Mouse (Mus musculus) gastrocnemius, adult 8-10 months (tissue): ENCODE data around the gene Prr5l. TPM values are rescaled to one million over a fixed set of nuclear protein-coding genes. Genes with fewer than 3 reads are reported as not detected.

Source experiments
- DNase-seq, 2 experiments: peaks; one replicate each; pipeline ENCODE4 v3.0.0; 2022; ENCODE audit warnings: low spot score in 2 of 2
- total RNA-seq, 4 experiments: library from RNA; stranded (reverse); gene quantifications; 2 replicates each; pipeline ENCODE4 v1.2.4; 2022

The Prr5l gene
- under 1 TPM; 0.10 to 0.46 (median 0.16) TPM for total RNA-seq

DNA sequence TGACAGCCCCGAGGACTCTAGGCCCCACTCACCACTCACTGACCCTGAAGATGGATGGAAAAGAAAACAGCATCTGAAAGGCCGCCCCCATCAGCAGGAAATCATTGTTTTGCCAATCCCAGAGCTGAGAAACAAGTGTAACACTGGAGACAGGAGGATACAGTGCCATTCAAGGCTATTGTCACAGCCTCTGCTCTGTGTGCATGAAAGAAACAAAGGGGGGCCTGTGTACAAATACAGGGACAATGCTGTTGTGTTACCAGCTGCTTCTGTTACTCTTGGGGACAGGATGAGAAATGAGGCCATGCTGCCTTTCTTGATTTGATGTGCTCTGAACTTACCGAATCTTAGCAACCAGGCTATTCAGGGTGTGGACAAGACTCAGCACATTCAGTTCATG lies at the start of gene Prr5l:
Gene Prr5l (minus strand): TSS at position 30 of the 400 bp plus-strand sequence.
- no peak for DNase-seq

DNA sequence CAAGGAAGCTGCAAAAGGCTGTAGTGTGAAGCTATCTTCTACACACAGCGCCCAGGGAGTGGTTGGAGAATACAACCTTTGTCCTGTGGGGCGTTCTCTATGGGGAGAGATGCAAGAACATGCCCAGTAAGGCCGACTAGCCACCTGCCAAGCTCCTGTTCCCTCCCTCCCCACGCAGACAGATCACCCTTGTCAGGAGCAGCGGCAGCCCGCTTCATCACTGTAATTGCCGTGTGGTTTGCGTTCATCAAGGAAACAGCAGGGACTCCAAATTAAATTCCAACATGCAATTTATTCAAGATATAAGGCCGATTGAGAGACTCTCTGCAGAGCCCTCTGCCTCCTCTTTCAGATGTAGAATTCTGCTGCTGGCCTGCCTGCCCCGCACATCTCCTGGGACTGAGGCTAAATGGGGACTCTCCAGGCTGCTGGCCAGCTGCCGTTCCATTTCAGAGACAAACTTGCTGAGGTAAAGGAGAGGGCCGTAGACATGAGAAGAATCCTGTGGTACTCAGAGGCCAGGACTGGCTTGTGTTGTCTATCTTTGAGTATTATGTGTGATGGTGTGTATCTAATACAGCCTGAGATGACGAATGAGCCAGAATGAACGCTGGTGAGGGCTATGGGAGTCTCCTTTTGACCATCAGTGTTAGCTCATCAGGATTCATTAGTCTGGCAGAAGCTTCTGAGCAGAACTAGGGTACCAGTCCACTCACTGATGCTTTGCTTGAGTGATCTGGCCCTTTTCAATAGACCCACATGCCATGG lies 49.5 kb upstream of the Prr5l start:
- DNase-seq = no peak

DNA sequence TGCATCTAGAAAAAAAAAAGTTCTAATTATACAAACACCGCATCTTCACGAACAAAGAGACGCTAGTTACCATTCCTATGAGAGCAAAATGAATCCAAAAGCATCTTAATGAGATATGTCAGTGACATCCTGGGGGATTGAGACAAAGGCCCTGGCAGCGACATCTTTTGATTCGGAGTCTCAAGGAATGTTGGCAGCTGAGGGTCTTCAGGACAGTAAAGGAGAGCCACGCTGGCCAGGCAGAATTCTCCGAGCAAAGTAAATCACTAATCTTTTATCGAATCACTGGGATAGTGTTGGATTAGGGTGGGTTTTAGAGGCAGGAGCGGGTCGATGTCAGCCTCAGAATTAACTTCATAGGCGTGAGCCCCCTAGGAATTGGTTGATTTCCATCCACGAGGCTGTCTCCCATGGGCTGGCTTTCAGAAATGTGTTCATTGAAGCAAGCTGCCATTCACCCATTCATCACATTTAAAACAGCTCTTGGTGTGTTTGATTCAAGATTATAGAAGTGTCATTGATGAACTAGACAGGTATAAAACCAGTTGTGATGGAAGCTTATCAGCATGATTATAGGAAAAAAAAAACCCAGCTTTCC lies 42.9 kb upstream of the Prr5l start:
- no peak for DNase-seq

DNA sequence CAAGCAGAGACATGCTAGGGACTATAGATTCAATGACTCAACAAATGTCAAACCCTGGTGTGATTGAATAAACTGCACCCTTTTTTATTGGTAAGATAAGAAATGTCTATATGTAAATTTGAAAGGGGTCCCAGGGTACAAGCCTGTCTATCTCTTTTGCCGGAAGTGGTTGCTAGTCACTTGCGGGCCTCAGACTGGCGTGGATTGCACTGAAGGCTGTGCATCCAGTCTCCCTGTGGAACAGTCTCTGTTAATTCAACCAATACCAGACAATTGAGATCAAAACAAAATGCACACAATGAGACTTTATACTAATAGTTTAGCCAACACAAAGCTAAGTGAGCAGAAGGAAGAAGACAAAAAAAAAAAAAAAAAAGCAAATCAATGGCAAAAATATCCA lies 42.4 kb upstream of the Prr5l start:
- no peak for DNase-seq

DNA sequence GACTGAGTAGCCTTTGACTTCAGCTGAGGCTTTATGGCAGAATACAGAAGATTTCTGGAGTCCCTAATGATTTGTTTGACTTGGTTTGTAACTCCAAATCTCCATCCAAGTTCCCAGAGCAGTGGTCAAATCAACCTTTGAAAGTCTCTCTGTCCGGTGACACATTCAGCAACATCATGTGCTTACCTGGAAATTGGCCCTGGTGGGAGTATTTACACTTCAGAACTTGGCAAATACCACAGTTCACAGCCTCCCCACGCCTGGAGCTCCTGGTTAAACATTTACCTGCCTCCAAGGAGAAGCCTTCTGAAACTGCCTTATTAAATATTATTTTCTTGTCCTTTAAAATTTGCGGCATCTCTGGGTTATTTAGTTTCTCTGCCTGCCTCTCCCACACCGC lies 40.4 kb upstream of the Prr5l start:
- no peak for DNase-seq

DNA sequence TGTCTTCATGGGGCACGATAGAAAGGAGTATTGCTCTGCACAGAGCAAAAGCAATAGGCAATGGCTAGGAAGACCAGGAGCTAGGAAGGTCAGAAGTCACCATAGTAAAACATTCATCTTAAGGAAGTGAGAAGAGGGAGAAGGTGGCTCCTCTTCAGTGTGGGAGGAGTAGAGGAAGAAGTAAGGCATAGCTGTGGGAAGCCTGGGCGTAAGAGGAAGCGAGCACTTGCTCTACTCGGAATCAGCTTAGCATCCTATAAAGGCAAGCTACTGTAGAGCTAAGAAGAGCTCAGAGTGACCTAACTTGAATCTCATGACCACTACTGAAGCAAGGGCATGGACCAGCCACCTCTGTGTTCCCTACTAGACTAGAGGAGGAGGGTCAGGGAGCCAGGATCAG lies 39.5 kb upstream of the Prr5l start:
- DNase-seq = no peak

DNA sequence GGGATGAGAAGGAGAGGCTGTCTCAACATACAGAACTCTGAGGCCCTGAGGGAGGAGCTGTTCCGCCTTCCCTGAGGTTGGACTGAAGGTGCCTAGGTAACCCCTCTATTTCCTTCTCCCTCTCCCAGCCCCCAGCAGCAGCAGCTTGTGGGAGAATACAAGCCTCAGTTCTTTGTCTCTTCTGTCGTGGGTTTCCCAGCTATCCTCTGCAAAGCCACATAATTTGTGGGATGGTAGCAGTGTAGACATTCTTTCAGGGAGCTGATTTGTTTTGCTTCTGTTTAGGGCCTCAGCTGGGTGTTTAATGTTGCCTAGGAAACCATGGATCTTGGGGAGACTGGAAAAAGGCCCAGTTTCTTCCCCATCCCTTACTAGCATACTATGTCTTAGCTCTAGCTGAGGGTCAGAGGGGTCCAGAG lies 37.3 kb upstream of the Prr5l start:
- no peak for DNase-seq

DNA sequence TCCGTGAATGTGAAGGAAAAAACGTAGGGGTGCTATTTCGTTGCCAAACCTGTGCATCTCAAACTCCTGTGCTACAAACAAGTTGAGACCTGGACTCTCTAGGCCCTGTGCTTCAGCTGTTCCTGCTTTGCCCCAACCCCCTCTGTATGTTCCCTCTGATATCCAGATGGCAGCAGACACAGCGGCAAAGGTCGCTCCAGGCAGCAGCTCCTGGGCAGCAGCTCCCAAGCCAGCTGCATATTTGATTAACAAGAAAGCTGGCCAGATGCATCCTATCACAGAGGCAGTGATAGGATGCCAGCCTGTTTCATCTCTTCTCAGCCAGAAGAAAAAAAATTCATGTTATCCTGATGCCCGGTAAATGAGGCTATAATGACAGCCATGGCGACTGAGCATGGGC lies 35.7 kb upstream of the Prr5l start:
- DNase-seq = no peak

DNA sequence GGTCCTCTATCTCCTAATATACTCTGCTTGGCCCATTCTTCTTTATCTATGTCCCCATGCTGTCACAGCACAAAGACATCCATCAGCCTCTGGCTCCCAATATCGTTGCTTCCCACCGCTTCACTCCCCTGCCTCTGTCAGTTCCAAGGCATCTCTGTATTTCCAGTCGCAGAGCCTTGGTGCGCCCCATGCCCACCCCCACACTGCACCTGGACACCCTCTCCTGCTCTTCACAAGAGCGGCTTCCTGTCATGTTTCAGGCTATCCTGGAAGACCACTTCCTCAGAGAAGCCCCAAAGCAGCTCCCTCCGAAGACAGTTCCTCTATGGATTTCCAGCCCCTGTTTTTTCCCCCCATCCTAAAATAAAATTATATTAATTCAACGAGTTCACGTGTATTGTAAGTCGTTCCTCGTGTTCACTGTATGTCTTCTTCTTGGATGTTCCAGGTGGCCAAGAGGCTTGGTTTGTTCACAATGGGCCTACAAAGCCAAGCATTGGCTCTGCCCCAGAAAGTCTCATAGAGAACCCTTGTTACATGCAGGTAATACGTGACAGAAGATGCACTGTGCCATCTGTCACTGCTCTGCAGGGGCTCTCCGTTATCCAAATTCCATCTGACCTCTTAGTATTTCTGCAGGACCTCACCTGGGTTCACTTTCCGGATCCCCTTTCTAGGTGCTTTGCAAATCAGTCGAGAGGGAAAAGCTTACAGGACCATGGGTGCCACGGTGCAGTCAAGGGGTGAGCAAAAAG lies 26.7 kb upstream of the Prr5l start:
- DNase-seq = no peak

DNA sequence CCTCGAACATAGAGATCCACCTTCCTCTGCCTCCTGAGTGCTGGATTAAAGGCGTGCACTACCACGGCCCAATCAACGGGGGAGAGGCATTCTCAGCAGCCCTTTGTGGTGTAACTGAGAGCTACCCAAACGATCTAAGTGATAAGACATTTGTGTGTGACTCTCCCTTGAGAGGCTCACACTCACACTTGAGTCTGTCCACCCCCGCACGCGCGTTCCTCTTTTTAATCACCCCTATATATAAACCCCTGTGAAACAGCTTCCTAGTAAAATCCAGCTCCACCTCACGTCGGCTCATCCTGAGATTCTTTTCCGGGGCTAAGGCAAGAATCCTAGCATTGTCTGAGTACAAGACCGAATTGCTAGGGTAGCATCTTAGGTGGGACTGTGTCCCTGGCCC lies 25.9 kb upstream of the Prr5l start:
- DNase-seq = no peak

DNA sequence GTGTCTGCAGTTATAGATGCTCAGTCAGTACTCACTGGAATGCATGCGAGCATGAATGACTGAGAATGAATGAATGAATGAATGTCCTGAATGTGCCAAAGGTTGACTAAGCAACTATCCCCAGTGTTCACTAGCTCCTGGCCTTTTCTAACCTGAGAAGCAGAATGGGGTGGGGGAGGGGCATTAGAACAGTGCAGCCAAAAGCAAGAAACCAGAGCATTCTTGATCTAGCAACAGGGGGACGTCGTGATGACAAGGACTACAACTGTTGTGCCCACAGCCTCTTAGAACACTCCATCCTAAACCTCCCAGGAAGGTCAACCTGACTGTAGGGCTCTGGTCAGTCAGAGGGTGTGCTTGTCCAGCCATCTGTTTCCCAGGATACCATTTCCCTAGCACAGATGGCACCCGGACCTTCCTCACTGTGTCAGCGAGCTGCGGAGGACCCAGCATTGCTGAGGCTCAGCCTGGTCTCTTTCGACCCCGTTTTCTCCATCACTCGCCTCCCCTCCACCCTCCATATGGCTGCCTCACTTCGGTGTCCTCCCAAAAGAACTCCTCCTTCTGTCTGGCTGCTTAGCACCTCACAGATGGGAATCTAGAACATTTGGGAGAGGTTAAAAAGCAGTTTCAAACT lies 24.7 kb upstream of the Prr5l start:
- no peak for DNase-seq

DNA sequence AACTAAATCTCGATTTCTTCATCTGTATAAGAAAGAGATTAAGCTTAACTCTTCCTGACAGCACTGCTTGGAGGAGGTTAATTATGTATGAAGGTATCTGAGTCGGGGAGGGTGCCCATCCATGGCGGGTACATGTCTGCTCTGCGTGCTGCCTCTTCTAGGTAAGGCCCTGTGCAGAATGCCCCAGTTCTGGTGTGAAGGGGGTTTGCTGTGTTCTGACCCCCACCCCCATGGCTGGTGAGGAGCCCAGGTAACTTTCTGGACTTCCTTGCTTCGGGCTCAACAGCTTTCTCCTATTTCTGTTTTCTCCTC lies 23.5 kb upstream of the Prr5l start:
- DNase-seq = no peak

DNA sequence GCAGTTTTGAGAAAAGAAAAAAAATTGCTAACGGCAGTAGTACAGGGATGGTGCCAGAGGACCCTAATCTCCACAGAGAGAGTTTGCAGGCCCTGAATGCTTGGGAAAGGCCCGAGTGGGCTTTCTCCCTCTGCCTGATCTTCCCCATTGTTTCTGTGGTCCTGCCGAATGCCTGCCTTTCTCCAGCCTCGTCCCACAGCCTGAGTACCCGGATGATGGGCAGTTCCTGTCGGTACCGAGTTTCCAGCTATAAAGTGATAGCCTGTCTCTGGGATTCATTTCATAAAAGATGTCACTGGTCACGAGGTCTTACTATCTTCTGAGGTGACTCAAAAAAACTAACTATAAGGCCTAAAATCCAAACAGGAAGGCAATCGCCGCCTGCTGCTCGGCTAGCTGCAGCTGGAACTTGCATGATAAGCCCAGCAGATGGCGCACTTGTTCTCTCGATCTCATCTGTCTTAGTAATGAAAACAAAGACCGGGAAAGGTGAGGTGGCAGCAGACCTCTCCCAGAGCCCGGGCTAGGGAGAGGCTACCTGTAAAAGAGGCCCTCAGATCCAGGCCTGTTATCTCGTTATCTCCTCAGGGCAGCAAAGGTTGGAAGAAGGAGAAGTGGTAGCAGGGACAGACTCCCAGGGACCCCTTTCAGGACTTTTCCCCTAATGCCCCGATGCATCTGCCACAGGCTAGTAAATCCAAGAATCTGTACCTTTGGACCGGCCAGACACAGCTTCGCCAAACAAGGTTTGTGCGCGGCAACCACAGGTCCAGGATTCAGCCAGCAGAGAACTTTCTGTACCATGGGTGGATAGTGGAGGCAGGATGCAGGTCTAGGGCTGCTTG lies 22.9 kb upstream of the Prr5l start:
- DNase-seq = peak; percentile 36 to 45

DNA sequence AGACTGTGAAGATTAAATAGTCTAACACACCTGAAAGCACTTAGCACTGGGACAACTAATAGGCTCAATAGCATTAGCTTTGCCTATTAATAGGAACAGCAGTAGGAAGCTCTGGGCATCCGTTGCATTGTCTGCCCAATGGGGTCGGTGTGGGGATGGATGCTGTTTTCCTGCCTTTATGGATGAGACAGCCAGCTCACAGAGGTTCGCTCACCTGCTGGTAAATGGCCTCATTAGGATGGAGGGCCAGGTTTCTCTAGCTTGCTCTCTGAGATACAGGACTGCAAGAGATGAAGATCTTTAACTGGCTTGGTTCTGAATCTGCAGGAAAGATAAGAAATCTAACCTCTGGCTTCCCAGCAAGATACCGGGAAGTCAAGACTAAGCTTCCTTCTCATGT lies 19.4 kb upstream of the Prr5l start:
- no peak for DNase-seq

DNA sequence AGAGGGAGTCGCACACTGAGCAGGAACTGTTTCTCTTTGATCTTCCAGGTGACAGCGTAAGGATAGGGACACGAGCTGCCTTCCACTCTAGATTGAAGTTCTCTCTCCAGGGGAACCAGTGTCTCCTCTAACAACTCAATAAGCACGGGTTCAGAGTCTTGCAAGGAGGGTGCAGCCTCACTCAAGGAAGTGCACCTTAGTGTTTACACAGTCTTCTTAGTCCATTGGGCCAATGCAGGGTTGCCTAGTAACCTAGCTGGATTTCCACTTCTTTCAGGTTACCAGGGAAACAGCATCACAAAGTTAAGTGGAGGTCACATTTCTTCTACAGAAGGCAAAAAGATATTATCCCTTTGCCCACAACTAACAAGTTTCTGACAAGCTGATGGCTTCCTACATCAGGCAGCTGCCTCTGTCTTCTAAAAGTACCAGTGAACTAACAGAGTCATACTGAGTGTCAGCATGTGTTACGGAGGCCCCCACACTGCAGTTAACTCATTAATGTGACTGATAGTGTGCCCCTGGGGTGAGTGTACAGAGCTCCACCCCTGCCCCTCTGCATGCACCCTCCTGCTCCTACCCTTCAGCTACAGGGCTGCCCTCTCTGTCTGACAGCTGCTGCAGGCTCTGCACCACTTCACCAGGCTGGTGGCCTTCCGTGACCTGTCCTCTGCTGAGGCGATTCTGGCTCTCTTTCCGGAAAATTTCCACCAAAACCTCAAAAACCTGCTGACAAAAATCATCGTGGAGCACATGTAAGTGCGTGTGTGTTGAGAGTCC lies 13.8 kb upstream of the Prr5l start:
- DNase-seq = no peak

DNA sequence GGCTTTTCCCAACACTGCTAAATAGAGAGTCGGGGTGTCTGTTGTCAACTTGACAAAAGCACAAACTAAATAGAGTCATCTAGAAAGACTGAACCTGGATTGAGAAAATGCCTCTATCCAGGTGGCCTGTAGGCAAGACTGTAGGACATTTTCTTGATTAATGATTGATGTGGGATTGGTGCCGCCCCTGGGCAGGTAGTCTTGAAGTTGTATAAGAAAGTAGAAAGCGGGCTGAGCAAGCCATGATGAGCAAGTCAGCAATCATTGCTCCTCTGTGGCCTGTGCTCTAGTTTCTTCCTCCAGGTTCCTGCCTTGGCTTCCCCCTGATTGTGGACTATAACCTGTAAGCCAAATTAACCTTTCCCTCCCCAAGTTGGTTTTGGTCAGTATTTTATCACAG lies 11.3 kb upstream of the Prr5l start:
- DNase-seq = no peak

DNA sequence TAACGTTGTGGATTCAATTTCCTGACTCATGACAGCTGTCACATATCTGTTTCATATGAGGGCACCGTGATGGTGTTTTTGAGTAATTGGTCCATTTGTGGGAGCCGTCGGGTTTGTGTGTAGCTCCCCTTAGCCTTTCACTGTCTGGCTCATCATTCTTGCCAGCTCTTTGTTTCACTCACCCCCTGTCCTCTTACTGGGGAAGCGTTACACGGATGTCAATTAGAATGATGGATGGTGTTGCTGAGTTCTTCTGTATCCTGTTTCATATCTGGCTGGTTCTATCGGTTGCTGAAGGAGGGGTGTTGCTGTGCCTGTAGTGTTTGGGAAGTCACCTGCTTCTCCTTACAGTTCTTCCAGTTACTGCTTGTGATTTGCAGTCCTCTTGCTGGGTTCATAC lies 8.3 kb upstream of the Prr5l start:
- DNase-seq = no peak

DNA sequence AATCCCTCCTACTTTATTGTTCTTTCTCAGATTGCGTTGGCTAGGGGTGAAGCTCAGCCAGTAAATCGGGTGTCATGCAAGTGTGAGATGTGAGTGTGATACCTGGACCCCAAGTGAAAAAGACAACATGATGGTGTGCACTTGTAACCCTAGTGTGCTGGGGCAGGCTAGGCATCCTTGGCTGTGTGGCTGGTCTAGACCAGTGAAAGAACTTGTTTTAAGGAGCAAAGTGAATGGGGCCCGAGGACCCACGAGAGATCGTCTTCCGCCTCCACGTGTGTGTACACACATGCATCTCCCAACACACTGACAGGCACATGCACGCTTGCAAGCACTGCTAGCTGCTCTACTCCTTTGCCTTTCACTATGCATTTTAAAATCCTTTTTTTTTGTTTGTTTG lies 6.1 kb upstream of the Prr5l start:
- DNase-seq = no peak

DNA sequence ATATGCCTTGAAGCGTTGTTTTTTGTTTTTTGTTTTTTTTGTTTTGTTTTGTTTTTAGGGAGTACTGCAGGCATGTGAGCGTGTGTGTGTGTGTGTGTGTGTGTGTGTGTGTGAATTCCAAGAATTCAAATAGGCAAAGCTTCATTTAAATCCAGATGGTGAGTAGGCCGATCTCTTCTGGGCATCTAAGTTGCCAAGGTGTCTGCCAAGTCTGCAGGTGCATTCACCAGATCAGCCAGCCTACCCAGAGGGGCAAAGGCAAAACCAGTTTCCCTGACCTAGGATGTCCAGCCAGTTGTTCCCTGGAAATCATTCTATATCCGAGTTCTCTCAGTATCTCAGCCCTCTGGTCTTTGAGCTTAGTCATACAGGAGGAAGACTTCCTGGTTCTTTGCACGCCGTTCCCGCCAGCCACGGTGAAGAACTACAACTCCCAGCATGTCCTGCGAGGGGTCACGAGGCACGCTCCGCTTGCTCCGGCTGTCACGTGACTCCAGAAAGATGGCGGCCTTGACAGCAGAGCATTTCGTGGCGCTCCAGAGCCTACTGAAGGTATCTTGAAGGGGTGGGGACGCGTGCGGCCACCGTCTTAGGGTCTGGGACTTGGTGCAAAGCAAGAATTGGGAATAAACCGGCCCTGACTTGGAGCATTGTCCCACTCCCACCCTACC lies 3.1 kb upstream of the Prr5l start, which contains the start of gene Commd9:
Gene Commd9 (plus strand): TSS at position 480 of the 671 bp plus-strand sequence.
- peak; percentile 81 to 84 for DNase-seq

DNA sequence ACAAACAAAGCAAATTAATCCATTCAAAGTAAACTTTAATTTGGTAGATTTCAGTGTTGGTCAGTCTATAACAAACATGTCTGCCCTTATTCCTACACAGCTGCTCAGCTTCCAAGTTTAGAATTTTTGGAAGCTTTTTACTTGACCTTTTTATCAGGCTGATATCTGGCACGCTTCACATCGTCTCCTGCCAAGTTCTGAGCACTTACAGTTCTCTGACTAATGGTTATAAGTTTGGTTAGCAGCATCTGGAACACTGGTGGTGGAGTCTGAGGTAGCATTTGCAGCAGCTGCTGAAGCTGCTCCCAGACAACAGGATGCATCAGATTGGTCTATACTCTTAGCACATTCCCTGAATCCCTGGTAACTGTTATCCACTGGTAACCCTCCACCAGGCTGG lies 1.5 kb upstream of the Prr5l start:
- no peak for DNase-seq
